Mouse (Mus musculus) T-helper 1 cell (primary cell): ENCODE results near the gene Ybx2.
"Not testable (repeated sequence)": the region's sequence is repeated elsewhere in the genome, so short reads cannot be mapped to it uniquely, and the experiment has no call there.

ENCODE experiments used
- in situ Hi-C: fragments of 300-600 bp; cut with MboI, MseI; formaldehyde crosslinking; loops from one replicate; pipeline ENCODE4 v1.15.1; 2025; ENCODE audit warnings: high pct_unique_total_duplicates

Ybx2 gene

DNA sequence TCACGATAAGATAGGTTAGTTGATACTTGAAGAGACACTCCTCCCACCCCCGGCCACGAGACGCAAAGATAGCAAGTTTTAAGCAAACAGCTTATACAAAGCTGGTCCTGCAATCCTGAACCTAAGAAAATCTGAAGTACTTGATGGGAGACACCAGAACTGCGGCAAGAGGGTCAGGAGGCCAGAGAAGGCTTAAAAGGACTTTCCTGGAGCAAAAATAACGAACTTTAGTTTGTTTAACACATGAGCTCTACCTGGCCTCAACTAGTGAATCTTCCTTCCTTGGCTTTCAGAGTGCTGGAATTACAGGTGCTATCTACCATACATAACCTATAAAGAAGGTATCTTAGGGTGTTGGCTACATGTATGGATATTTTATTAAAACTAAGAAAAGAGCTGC is 915 bp upstream of the Ybx2 start:
- in situ Hi-C loops, result no loop called here

DNA sequence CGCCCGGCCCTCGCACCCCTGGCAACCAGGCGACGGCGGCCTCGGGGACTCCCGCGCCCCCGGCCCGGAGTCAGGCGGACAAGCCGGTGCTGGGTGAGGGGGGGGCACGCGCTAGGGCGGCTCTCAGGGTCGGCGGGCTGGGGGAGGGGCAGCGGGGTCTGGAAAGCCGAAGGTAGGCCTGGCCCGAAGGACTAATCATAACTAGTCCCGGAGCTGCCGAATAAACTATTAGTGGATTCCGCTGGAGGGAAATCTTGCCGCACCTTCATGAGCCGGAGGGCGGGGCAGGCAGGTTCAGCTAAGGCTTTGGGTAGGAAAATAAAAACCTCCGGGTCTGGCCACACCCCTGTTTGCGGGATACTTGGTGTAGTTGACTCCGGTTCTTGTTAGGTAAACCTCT is 560 bp downstream of the Ybx2 start:
- in situ Hi-C loops, result no loop called here

DNA sequence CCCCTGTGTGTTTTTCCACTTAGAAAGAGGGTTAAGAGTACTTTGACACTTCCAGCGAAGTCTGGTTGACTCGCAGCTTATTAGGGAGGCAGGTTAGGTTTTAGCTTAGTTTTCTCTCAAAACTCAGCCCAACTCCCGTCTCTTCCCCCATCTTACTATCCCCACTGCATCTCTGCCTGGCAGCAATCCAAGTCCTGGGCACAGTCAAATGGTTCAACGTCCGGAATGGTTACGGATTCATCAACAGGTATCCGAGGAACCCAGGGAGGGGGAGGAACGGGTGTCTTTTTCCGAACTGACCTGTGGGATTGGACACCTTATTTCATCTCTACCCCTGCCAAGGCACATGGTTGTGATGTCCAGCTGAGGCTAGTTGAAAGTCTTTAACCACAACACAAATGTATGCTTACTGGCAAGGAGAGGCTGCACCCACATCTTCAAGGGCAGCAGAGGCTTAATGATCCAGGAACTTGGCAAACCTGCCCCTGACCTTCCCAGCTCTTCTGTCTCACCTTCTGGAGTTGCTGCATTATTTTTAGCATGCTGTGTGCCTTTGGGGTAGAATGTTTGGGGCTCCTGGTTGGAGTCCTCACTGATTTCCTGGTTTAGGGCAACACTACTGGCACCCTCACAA is 1.2 kb downstream of the Ybx2 start:
- in situ Hi-C loops, result no loop called here

DNA sequence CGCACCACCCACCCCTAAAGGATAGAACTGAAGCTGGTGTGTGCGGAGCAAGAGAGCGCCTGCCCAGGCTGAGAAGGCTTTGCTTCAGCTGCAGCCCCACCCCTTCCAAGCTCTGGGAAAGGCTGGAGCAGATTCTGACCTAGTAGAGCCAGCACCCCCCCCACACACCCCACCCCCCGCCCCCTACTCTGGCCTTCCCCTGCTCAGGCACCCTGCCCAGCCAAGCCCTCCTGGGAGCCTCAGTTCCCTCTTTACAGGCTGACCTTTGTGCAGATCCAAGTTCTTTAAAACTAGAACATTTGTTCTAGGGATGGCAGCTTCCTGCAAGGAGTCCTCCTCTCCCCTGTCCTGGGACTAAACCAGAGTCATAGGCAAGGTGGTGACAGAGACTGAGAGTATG is 1.8 kb downstream of the Ybx2 start:
- in situ Hi-C loops, result no loop called here

DNA sequence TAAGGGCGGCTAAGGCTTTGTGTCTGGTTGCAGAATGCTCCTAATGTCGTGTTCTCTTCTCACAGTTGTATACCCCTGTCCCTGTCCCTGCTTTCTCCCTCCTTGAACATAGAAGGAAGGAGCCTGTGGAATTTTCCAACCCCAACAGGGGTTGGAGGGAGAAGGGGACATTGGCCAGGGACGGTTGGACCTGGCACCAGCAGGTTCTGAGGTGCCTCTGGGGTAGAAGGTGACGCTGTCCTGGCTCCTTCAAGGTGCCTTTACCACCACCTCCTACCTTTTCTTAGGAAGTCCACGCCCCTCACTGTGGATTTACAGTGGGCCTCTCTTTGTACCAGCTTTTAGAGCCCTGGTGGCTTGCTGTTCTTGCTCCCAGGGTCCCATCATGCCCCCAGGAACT is 2.2 kb downstream of the Ybx2 start:
- in situ Hi-C loops, result no loop called here

DNA sequence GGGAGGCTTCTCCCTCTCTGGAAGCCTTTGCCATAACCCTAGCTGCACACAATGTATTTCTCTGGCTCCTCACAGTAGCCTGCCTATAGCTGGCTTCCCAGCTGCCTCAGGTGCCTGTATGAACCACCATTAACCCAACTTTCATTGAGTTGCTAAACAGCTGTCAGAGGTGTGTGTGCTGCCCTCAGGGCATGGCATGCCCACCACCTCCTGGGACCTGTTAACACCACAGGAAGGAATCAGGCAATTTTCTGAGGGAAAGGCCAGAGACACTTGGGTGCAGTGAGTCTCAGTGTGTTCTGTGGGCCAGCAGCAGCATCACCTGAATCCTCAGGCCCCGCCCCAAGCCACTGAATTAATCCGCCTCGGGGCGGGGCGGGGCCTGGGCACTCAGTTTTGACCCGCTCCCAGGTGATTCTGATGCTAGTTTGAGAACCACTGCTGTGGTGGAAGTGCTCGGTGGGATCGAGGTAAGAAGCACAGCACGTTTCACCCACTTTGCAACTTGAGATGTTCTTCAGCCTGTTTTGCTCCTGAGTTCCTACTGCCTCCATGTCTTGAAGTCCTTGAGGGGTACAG is 2.9 kb downstream of the Ybx2 start:
- in situ Hi-C loops, result no loop called here

DNA sequence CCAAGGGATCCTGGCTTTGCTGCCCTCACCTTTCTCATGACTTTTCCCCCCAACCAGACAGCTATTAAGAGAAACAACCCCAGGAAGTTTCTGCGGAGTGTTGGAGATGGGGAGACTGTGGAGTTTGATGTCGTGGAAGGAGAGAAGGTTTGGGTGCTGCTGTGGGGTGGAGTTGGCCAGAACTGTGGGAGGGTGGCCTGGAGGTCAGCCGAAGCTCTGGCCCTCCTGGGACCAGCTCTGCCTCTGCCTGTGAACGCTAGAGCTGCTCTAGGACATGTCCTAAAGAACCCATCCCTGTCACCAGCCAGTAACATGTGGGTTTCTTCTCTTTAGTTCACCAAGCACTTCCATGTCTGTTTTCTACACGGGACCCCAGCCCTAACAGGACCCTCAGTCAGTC is 3.6 kb downstream of the Ybx2 start:
- in situ Hi-C loops, result no loop called here

DNA sequence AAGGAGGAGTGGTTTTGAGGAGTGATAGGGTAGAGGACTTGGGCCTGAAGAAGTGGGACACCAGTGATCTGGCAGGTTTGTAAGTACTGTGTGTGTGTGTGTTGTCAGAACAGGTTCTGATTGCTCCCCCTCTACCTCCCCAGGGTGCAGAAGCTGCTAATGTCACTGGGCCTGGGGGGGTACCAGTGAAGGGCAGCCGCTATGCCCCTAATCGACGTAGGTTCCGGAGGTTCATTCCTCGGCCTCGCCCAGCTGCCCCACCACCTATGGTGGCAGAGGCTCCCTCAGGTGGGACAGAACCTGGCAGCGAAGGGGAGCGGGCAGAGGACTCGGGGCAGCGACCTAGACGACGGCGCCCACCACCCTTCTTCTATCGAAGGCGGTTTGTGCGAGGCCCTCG is 4.1 kb downstream of the Ybx2 start:
- in situ Hi-C loops, result no loop called here

DNA sequence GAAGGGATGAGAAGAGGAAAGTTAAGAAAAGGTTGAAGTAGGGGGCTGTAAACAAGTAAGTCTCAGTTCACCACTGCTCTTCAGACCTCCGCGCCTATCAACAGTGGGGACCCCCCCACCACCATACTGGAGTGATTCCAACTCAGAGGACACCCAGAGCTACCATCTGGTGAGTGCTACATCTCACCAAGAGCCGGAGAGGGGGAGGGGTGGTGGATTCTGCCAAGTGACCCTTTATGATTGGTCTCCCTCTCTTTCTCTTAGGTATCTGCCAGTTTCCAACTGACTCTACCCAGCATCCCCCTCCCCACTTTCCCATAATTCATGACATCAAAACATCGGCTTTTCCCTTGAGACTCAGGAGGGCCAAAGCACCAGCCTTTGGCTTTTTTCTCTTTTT is 5.4 kb downstream of the Ybx2 start:
- in situ Hi-C loops, result no loop called here

DNA sequence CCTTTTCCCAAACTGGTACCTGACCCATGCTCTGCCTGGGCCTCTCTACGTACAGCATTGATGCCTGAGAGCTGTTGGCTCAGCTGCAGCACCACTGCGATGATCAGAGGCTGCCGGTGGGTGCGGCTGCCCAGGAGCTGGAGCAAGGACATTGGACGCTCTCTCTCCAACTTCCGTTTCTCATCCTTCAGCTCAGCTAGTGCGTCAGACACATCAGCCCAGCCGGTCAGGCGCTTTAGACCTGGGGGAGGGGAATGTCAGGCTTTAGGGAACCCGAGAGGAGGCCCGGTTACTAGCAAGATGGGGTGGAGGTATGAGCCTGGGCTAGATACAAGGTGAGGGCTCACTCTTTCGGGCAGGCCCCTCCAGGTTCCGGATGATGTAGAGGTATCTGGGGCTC is 9.6 kb downstream of the Ybx2 start:
- in situ Hi-C loops, result no loop called here

DNA sequence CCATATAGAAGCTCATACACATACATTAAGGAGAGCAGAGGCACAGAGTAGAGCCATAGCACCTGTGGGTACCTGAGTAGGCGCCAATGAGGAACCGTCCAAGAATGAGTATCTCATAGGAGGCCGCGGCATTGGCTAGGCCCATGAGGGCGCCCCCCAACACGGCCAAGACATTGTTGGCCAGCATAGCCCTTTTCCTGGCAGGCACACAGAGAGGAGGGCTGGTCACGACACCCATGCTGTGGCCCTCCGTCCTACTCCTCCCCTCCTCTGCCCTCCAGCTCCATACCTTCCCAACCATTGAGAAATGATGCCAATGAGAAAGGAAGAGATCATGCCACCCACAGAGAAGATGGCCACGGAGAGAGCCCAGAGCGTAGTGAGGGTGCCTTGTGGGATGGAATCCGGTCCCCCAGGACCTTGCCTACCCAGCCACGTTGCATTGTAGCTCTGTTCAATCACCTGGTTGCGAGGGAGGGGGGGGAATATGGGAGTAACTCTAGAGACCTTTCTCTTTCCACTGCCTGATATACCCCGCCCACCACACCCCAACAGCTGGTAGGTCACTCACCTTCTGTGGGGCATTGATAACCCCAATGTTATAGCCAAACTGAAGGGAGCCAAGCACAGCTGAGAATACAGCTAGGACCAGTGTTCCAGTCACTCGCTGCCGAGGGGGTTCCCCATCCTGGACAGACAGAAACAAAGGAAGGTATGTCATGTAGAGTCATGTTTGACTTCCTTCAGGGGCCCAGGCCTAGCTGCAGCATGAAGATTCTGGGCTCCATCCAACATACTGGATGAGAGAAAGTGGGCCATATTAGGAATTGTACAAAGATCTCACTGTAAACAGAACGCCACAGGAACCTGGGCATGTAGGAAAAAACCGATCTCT is 10.6 kb downstream of the Ybx2 start:
- in situ Hi-C loops, result no loop called here

DNA sequence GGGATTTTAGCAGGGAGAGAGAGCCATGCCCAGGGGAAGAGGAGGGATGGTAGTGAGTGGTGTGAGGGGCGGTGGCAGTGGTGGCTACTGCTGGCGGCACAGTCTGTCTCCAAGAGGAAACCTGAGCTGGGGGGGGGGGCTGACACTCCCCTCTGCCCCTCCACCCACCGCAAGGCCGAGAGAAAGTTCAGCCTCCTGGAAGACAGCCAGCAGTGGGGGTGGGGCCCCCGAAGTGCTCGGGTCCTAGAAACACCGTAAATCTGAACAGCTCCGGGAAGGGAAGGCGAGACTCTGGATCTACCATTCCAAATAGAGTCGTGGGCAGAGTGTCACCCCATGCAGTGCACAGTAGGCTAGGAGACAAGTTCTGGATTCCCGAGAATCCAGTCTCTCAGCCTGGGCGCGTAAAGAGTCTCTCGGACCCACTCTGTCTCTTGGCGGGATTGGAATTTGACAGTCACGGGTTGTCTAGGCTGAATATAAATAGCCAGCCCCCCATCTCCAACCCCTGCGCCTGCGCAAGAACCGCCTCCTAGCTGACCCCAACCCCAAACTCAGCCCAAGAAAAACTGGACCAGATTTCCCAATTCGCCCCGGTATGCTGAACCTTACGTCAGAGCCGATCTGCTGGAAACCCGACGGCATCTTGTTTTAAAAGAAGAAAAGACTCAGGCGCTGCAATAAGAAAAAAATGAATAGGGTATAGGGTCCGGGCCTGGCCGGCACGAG is 11.9 kb downstream of the Ybx2 start:
- in situ Hi-C loops, result no loop called here

DNA sequence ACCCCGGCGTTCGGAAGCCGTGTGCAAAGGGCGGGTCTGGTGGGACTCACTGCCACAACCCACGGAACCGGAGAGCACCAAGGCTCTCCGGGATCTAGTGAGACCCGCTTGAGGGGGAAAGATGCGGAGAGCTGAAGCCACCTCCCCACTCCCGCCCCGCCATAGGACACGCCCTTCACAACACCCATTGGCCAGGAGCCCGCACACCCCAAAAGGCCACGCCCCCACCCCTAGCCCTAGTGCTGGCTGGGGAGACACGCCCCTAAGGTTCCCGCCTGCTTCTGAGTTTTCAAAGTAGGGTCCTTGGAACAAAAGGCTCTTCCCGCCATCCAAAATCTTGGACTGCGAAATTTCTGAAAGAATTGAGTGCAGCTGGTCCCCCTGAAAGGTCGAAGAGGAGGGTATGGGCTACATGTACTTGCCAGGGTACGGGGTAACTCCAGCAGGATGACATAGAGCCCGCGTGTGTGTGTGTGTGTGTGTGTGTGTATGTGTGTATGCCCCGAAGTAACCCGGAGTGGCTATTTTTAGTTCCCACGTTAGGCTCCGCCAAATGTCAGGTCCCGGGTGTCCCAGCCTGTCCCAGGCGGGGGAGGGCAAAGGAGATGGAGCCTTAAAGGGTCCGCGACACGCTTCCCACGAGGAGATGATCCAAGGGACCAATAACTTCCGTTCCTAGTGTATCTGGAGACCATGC is 12.6 kb downstream of the Ybx2 start, which contains the start of gene Slc2a4:
Slc2a4 (minus strand) TSS at position 123 of the 697 bp plus-strand sequence.
- in situ Hi-C loops, result no loop called here

DNA sequence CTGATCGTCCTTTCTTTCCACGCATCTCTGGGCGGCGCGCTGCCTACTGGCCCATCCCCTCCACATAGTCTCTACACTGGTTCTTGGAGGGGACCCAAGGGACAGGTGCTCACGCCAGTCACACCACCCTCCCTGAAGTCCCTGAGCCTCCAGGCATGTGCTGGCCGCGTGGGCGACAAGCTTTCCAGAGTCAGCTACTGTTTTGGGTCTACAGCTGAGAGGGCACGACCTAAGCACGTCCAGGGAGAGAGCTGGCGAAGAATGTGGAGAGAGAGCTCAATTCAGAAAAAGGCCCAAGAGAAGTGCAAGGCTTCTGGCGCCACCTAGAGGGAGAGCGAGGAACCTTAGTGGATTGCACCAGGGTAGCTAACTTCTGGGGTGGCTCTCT is 13.2 kb downstream of the Ybx2 start:
- in situ Hi-C loops, result no loop called here

DNA sequence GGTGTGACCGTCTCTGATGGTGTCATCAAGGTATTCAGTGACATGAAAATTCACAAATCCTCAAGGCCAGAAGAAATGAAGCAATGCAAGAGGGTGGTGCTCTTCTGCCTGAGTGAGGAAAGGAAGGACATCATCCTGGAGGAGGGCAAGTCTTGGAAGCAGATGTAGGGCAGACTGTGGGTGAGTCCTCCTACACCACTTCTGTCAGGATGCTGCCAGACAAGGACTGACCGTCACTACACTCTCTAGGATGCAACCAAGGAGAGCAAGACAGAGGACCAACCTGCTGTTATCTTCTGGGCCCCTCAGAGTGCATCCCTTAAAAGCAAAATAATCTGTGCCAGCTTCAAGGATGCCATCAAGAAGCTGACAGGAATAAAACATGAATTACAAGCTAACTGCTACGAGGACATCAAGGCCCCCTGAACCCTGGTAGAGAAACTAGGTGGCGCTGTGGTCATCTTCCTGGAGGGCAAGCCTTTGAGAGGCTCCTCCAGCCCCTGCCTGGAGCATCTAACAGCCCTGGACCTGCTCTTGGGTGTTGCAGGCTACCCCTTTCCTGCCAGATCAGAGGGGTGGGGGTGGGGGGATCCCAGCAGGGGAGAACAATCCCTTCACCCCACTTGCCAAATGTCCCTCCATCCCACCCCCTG is 15.3 kb downstream of the Ybx2 start:
- in situ Hi-C loops, result no loop called here

DNA sequence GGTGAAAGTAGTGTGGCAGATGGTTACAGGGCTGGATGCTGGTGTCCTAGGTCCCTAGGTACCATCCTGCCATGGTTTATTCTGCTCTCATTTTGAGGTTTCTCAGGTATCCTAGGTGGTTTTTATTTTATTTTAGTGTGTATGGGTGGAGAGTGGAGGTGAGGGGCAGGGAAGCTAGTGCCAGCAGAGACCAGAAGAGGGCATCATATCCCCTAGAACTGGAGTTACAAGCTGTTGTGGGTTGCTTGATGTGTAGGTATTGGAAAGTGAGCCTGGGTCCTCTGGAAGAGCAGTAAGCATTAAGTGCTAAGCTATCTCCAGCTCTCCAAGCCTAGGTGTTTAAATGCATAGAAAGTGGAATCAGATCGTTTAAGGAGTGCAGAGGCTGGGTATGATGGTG is 16.7 kb downstream of the Ybx2 start:
- in situ Hi-C loops, result no loop called here

DNA sequence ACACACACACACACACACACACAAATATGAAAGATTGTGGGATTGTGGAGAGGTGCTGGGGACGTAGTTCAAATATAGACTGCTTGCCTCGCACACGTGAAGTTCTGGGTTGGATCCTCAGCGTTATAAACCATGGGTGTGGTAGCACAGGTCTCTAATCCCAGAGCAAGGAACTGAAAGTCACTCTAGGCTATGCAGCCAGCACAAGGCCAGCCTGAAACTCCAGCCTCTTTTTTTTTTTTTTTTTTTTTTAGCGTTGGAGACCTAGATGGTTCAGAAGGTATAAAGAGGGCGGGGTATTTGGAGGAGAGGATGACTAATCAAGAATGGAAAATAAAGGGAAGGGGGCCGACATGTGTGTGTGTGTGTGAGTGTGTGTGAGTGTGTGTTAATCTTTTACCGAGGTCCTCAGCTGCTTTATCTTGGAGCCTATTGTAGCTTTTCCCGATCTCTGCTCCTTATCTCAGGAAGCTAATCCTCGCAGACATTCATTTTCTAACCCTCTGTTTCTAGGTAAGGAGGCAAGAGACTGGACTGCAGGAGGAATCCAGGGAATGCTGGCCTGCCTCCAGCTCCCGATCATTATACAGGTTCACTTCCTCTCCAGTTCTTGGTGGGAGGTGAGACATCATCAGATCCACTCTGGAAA is 17.8 kb downstream of the Ybx2 start:
- in situ Hi-C loops, result no loop called here

DNA sequence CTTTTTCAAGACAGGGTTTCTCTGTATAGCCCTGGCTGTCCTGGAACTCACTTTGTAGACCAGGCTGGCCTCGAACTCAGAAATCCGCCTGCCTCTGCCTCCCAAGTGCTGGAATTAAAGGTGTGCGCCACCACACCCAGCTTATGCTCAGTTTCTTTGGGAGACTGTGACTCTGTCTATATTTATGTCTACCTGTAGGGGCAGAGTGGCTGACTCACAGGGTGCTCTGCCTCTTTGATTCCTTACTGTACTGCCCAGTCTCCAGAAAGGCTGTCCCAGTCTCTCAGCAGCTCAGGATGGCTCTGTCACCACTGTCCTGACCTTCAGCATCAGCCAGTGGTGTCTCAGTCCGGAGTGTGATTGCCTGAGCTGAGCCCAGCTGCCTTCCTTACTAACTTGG is 20.0 kb downstream of the Ybx2 start:
- in situ Hi-C loops, result not testable (repeated sequence)

DNA sequence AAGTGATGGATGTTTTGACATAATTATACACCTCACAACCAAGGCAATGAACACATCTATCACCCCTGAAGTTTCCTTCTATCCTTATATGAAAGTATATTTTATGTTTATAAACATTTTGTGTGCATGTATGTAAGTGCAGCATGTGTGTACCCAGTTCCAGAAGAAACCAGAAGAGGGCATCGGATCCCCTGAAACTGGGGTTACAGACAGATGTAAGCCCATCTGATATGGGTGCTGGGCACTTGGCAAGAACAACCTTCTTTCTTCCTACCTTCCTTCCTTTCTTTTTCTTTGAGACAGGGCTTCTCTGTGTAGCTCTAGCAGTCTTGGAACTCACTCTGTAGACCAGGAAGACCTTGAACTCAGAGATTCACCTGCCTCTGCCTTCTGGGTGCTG is 20.6 kb downstream of the Ybx2 start:
- in situ Hi-C loops, result no loop called here

DNA sequence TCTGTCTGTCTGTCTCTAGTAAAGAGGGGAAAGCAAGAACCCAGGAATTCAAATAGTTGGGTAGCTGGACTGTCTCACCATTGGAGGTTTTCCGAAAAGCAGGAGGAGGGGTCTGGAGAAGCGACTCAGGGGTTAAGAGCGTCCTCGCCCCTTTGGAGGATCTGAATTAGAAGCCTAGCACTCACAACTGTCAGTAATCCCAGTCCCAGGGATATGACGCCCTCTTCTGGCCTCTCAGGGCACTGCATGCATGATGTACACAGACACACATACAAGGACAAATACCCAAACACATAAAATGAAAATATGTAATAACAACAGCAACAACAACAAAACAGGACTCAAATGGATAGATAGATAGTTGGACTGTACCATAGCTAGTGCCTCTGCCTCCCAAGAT is 25.0 kb downstream of the Ybx2 start:
- in situ Hi-C loops, result no loop called here

DNA sequence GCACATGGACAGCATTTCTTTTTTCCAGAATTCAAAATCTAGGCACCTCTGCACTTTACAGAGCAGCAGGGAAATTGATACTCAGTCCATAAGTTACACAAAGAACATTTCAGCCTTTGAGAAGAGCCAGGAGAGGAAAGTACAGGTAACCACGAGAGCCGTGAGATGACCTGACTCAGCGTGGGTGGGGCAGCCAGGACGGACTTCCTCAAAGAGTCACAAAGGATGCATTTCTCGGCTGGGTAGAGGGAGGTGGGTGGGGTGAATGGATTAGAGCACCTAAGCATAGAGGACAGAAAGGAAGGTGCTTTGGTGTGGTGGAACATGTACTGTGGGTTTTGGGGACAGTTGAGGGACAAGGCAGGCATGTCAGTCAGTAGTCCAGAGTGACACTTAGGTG is 26.2 kb downstream of the Ybx2 start:
- in situ Hi-C loops, result no loop called here
